Mouse (Mus musculus) thymus, adult 18-20 months (tissue): Measurements from ENCODE around the gene Gria2.

Experiments used
- DNase-seq, 2 experiments: peaks; one replicate each; pipeline ENCODE4 v3.0.0; 2022; ENCODE audit warnings: mixed read lengths in 2 of 2

Gene Gria2

GRCm38 (mm10) chr3:80802596-80803081, at the start of gene Gria2:
TSS of gene Gria2 (minus strand) at chr3:80802835.
- DNase-seq: peak; percentile 11 to 12

GRCm38 (mm10) chr3:80850947-80851346, 48.3 kb upstream of the Gria2 start:
- no peak for DNase-seq

- no peak for DNase-seq
Measured at GRCm38 (mm10) chr3:80845634-80846033, 43.0 kb upstream of the Gria2 start.

GRCm38 (mm10) chr3:80839845-80840244, 37.2 kb upstream of the Gria2 start:
- DNase-seq: no peak

- no peak for DNase-seq
Measured at GRCm38 (mm10) chr3:80837583-80837982, 34.9 kb upstream of the Gria2 start.

GRCm38 (mm10) chr3:80823975-80824374, 21.3 kb upstream of the Gria2 start:
- no peak for DNase-seq

- DNase-seq: no peak
Measured at GRCm38 (mm10) chr3:80818619-80819018, 16.0 kb upstream of the Gria2 start.

- no peak for DNase-seq
Measured at GRCm38 (mm10) chr3:80813734-80814133, 11.1 kb upstream of the Gria2 start.

- no peak for DNase-seq
Measured at GRCm38 (mm10) chr3:80812237-80812636, 9.6 kb upstream of the Gria2 start.

GRCm38 (mm10) chr3:80805327-80805726, 2.7 kb upstream of the Gria2 start:
- DNase-seq: no peak

- DNase-seq: no peak
Measured at GRCm38 (mm10) chr3:80803811-80804210, 1.2 kb upstream of the Gria2 start.

GRCm38 (mm10) chr3:80803211-80803610, 576 bp upstream of the Gria2 start:
- DNase-seq: no peak

GRCm38 (mm10) chr3:80801827-80802310, 766 bp downstream of the Gria2 start:
- DNase-seq: no peak

- DNase-seq: peak; percentile 11
Measured at GRCm38 (mm10) chr3:80800995-80801826, 1.4 kb downstream of the Gria2 start.

GRCm38 (mm10) chr3:80800299-80800994, 2.2 kb downstream of the Gria2 start:
- DNase-seq: peak; percentile 33 to 39

- no peak for DNase-seq
Measured at GRCm38 (mm10) chr3:80797935-80798334, 4.7 kb downstream of the Gria2 start.

- DNase-seq: no peak
Measured at GRCm38 (mm10) chr3:80796764-80797163, 5.9 kb downstream of the Gria2 start.

- no peak for DNase-seq
Measured at GRCm38 (mm10) chr3:80795284-80795683, 7.4 kb downstream of the Gria2 start.

GRCm38 (mm10) chr3:80787116-80787744, 15.4 kb downstream of the Gria2 start:
- DNase-seq: no peak

GRCm38 (mm10) chr3:80781144-80781530, 21.5 kb downstream of the Gria2 start:
- DNase-seq: no peak

- no peak for DNase-seq
Measured at GRCm38 (mm10) chr3:80780383-80781143, 22.1 kb downstream of the Gria2 start.

- no peak for DNase-seq
Measured at GRCm38 (mm10) chr3:80776628-80777027, 26.0 kb downstream of the Gria2 start.

GRCm38 (mm10) chr3:80775971-80776370, 26.7 kb downstream of the Gria2 start:
- no peak for DNase-seq
